Mouse (Mus musculus) thymus, postnatal 25 days (tissue): ENCODE data around the gene Hoxd11.

ENCODE experiments used
- DNase-seq: peaks from one replicate; pipeline ENCODE4 v3.0.0; 2022

Hoxd11 gene

DNA sequence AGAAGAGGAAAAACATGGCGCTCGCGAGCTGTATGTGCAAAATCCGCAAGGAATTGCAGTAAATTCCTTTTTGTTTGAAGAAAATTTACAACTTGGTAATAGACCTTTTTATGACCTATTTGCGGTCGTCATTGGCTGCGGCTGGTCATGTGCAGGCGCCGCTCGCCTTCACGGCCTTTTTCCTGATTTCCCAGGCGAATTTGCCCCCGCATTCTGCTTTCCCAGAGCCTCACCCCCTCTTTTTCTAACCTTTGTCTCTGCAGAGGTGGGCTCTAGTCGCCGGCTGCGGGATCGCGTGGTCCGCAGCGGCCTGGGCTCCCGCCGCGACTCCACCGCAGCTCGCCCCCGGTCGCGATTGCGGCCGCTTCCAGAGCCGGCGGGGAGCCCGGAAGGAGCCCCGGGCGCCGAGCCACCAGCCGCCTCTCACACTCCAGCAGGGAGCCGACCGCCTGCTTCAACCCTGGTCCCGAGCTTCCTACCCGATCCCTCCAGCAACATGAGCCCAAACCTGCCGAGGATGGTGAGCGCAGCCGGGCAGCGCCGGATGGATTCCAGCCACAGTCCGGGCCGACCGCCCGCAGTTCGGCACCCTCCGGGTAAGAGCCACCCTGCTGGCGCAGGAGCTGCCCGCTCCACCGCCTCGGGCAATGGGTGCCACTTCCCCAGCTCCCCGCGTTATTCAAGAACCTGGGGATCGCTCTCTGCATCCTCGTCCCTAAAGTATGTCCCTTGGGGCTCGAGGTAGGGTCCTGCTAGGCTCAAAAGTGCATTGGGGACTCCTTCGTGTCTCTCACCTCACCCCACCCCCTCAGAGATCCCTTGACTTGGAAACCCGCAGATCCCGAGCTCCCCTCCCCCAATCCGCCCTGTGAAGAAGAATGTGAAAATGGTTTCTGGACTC is 32.6 kb downstream of the Hoxd11 start, which contains the start of the genes Hoxd3 and Hoxd4:
Gene Hoxd3 (plus strand): TSS at position 207 of the 901 bp plus-strand sequence.
Gene Hoxd4 (plus strand): TSS at position 209 of the 901 bp plus-strand sequence.
- no peak for DNase-seq

GRCm38 (mm10) chr2:74713239-74714150 is 34.1 kb downstream of the Hoxd11 start:
- DNase-seq, result no peak

DNA sequence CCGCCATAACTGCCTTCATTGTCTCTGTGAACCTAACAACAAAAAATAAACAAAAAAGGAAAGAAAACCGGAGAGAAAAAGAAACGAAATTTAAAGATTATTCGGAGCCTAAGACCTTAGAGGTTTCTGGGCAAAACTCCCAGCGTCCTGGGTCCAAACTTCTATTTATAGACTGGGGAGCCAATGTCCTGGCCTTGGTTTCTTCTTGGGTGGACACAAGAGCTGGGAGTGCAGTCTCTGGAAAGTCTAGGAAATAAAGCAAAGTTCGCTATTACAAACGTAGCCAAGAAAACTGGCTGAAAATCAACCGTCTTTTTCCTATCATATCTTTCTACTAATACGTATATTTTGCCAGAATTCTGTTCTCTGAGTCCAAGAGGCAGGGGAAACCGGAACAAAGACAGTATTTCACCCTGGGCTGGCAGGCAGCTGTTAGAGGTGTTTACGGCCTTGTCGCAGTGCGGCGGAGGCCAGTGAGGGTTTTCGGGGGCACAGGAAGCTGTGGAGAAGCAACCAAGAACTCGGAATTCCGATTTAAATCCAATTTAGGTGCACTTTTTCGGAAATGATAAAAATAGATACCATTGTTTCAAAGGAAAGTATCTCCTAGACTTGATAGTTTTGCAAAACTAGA is 34.9 kb downstream of the Hoxd11 start:
- DNase-seq, result no peak

- DNase-seq, result no peak
These were observed 35.5 kb downstream of the Hoxd11 start for GRCm38 (mm10) chr2:74714881-74715280.

DNA sequence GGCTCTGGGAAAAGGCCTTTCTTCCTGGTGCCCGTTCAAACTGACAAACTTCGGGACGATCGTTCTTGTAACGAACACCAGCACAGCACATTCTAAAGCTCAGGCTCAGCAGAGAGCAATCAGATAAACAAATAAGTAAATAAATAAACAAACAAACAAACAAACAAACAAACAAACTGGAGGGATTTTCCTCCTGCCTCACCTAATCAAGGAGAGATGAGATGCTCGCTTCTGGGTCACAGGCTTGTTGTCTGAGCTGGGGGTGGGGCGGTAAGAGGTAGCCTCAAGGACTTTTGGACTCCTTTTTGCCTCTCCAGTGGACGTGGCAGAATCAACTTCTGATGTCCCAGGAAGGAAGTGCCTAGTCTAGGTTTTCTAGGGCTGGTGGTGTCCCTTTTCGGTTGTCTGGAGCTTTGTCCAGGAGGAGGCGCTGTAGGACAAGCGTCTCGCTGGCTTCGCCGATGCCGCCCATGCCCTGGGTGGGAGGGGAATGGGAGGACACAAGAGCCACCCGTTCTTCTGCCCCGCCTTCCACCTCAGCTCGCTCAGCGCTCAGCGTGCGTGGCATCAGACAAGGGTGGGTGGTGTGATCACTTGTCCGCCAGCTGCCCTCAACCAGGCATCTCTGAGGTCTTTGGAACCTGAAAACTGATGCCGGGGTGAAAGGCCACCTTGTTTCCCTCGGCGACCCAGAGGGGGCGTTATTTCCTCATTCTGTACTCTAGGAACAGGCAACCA is 36.3 kb downstream of the Hoxd11 start:
- DNase-seq, result peak; percentile 79

DNA sequence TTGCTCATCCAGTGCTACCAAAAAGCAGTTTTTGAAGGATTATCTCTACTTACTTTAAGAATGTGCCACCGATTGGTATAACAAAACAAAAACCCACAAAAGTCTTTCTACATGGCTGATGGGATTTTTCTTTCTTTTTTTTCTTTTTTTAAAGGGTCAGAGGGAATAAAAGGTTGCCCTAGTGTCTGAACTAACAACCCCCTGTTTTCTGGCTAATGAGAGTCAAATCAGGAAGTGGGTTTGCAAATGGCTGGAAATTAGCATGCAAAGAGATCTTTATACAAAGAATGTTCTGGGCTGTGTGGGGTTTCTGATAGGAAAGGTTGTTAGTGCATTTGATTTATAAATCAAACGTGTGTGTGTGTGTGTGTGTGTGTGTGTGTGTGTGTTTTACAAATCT is 41.0 kb downstream of the Hoxd11 start:
- no peak for DNase-seq

- DNase-seq, result no peak
These were observed 41.7 kb downstream of the Hoxd11 start for GRCm38 (mm10) chr2:74720955-74721491.

DNA sequence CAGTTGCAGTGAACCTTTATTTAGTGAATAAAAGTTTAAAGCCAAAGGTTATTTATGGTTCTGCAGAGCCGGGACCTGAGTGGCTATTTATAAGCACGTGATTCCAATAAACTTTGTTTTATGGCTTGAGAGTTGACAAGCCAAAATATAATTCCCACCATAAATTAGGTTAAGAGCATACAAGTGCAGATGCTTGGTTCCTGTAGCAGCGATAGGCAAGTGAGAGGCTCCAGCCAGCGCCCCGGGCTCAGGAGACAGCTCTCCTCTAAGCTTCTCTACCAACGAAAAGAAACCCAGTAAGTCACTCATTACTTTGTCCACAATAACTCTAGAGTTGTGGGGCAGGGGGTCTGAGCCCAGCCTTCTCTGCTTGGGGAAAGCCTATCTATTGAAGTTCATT is 42.5 kb downstream of the Hoxd11 start:
- no peak for DNase-seq

- DNase-seq, result no peak
These were observed 43.6 kb downstream of the Hoxd11 start for GRCm38 (mm10) chr2:74722949-74723348.

- DNase-seq, result no peak
These were observed 45.1 kb downstream of the Hoxd11 start for GRCm38 (mm10) chr2:74724244-74725015.

DNA sequence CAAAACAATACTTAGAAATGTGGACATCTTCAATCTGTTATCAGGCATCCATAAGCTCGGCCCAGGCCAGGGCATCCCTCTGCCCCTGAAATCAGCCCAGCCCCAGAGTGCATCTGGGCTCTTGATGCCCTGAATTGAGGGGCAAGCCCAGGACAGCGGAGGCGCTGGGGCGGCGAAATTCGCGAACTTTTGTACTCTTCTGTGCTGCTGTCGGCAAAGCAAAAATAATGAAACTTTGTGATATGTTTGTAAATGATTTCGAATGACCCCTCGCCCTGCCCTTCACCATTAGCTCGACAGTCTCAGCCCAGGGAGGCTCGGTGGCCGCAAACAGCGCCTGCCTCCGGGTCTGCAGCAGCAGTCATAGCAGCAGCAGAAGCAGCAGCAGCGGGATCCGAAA is 45.8 kb downstream of the Hoxd11 start:
- DNase-seq, result no peak

DNA sequence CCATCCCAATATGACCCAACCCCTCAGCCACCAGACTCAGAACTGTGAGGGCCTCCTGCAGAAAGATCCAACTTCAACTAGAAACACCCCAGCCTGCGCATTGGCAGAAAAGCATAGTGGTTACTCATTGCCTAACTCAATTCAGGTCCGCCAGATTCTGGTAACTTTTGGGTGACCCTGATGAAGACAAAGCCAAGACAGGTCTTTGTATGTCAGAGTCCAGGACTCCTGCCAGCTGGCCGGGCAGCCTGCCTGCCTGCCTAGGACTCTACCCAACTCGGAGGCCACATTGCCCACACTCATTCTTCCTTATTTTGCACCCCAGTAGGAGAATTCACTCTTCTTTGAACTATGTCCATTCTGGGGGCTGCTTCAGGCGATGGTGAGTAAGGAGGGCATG is 47.2 kb downstream of the Hoxd11 start, which contains the start of gene Gm28230:
Gene Gm28230 (plus strand): TSS at position 178 of the 400 bp plus-strand sequence.
- DNase-seq, result no peak

DNA sequence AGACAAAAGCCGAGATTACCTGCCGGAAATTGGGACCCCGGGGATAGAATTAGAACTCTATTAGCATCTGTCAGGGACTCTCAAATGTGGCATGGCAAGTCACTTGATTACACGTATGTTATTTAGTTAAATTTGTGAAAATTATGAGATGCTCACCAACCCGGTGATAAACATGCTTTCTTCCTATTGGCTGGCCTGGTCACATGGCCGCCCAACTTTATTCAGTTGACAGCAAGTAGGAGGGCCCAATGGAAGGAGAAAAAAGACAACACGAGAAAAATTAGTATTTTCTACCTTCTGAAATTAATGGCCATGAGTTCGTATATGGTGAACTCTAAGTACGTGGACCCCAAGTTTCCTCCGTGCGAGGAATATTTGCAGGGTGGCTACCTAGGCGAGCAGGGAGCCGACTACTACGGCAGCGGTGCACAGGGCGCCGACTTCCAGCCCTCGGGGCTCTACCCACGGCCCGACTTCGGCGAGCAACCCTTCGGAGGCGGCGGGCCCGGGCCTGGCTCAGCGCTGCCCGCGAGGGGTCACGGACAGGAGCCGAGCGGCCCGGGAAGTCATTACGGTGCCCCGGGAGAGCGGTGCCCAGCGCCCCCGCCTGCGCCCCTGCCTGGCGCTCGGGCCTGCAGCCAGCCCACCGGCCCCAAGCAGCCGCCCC is 47.7 kb downstream of the Hoxd11 start:
- no peak for DNase-seq

DNA sequence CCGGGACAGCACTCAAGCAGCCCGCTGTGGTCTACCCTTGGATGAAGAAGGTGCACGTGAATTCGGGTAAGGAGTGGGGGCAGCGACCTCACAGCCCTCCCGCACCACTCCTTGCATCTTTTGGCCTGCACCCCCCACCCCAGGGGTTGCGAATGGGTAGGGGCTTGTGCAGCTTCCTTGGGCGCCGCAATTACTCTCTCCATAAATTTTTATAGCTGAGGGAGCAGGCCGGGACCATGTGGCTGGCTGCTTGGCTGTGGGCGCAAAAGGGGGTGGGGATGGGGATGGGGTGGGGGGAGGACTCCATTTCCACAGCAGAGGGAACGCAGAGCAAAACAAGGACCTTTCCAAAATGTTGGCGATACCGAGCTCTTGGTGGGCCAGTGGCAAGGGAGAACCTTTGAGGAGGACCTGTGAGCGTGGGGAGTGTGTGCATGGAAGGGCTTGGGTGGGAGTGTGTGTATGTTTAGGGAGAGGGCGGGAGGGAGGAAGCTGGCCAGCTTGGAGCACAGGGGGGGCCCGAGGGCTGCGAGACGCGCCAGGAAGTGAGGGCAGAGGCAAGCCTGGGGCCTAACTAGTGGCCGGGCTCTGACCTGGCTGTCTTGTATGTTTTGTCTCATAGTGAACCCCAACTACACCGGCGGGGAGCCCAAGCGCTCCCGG is 48.4 kb downstream of the Hoxd11 start:
- DNase-seq, result no peak

GRCm38 (mm10) chr2:74728303-74728680 is 48.9 kb downstream of the Hoxd11 start:
- DNase-seq, result no peak

DNA sequence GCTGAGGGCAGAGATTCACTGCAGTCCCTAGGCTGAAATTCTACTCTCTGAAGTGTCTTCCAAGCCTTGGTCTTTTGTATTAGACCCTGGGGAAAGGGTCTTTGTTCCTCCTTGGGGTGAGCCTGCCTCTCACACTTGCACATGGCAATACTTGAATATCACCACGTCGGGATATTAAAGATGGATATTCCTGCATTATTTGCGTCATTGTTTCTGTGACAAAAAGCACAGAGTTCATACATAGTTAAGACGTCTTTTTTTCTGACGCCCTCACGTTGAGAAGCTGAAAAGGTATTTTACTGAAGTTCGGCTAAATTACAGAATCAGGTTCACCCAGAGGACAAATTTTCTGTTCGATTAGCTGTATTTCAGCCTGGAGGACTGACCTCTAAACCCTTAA is 51.0 kb downstream of the Hoxd11 start:
- DNase-seq, result no peak

DNA sequence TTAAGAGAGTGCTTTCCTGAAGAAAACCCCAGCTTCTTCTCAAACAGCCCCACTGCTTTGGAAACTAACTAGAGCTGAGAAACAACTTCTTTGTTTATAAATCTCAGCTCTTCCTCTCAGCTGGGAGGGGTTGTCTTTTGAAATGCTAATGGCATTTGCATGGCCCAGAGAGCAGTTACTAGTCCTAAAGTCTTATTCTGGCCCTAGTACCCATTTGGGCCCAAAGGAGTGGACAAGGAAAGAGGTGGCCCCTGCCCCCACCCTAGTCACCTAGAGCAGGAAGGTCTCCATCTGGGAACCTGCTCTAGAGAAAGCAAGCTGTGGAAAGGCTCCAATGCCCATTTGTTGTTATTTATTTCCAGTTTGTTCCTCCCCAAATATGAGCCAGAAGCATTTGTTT is 51.7 kb downstream of the Hoxd11 start:
- DNase-seq, result no peak

- no peak for DNase-seq
These were observed 52.6 kb downstream of the Hoxd11 start for GRCm38 (mm10) chr2:74731799-74732512.
